Mouse (Mus musculus) embryonic facial prominence, embryonic 11.5 days (tissue): ENCODE data around the gene Ackr4. TPM values are rescaled to one million over a fixed set of nuclear protein-coding genes. Genes with fewer than 3 reads are reported as not detected.
A peak's percentile ranks its signal among the peaks of the same experiment; 100 is the strongest.

Experiments used
- ATAC-seq: fragments of 200-750 bp; cut with Nextera tagmentation; replicated peaks from 2 replicates; pipeline ENCODE4 v1.8.0; 2017; ENCODE audit warnings: low read depth; ENCODE audit not compliant: insufficient number of reproducible peaks, low FRiP score, low TSS enrichment
- DNase-seq: peaks from one replicate; pipeline ENCODE4 v3.0.0-alpha.2; 2015; ENCODE audit warnings: low spot score
- H3K27ac ChIP-seq: fragments of 300-500 bp; sonication (generic); replicated peaks from 2 replicates; pipeline ENCODE4 v1.5.1; 2014; ENCODE audit warnings: mild to moderate bottlenecking, low read depth, low read length, control low read depth
- H3K27me3 ChIP-seq: fragments of 300-500 bp; sonication (generic); 2 replicates; pipeline ENCODE4 v1.6.1; 2014; ENCODE audit warnings: mild to moderate bottlenecking, low read length, moderate library complexity, mixed read lengths; ENCODE audit not compliant: control insufficient read depth, insufficient read depth
- H3K36me3 ChIP-seq: fragments of 300-500 bp; sonication (generic); replicated peaks from 2 replicates; pipeline ENCODE4 v1.6.1; 2014; ENCODE audit warnings: low read depth, mild to moderate bottlenecking, low read length, moderate library complexity, mixed read lengths; ENCODE audit not compliant: control insufficient read depth, insufficient read depth
- H3K4me1 ChIP-seq: fragments of 300-500 bp; sonication (generic); 2 replicates; pipeline ENCODE4 v1.6.1; 2014; ENCODE audit warnings: low read length, mixed read lengths; ENCODE audit not compliant: control insufficient read depth, insufficient read depth
- H3K4me2 ChIP-seq: fragments of 300-500 bp; sonication (generic); 2 replicates; pipeline ENCODE4 v1.6.1; 2014; ENCODE audit warnings: low read depth, mild to moderate bottlenecking, control low read depth, low read length, moderate library complexity
- H3K4me3 ChIP-seq: fragments of 300-500 bp; sonication (generic); 2 replicates; pipeline ENCODE4 v1.5.1; 2014; ENCODE audit warnings: low read depth, low read length, control low read depth
- H3K9ac ChIP-seq: fragments of 300-500 bp; sonication (generic); replicated peaks from 2 replicates; pipeline ENCODE4 v1.6.1; 2014; ENCODE audit warnings: mild to moderate bottlenecking, control low read depth, low read length
- H3K9me3 ChIP-seq: fragments of 300-500 bp; sonication (generic); replicated peaks from 2 replicates; pipeline ENCODE4 v1.6.1; 2016; ENCODE audit warnings: mild to moderate bottlenecking, low read length, inconsistent platforms, mixed read lengths; ENCODE audit not compliant: control insufficient read depth
- WGBS: fragments of 180-500 bp; shearing (Covaris S2); extraction: QIAGEN DNeasy Blood & Tissue Kit; methylation state at CpG from one replicate; pipeline ENCODE4 v1.1.7; 2014; 5-methylcytosine and 5-hydroxymethylcytosine counted together
- polyA plus RNA-seq: library from polyadenylated mRNA; unstranded; fragments of >200 nt; fragmentation: Nextera tagmentation; extraction: Ambion mirVana; gene quantifications from 2 replicates; pipeline ENCODE4 v1.2.1, GENCODE M21; 2014

Ackr4 gene
- polyA plus RNA-seq, 1 experiment from 2014 or later = 0.15 TPM

- WGBS = 88% methylated on average over 21 of the region's 21 CpGs
- Histone ChIP-seq H3K36me3 (no peaks in the 10 kb centered on the region; the same call in none of the 2 replicates), H3K9ac (no peak overlapping the region), H3K9me3 (no peaks in the 10 kb centered on the region), H3K27ac (no peak overlapping the region), H3K4me2 (no peak overlapping the region), H3K4me3 (no peak overlapping the region), H3K4me1 (no peaks in the 10 kb centered on the region), H3K27me3 (no peaks in the 10 kb centered on the region)
- DNase-seq = no peak
- no peak for ATAC-seq
These were observed 87.6 kb downstream of the Ackr4 start for GRCm38 (mm10) chr9:104039031-104039695.

- Histone ChIP-seq H3K36me3 (no peaks in the 10 kb centered on the region; the same call in none of the 2 replicates), H3K9ac (no peak overlapping the region), H3K27me3 (no peaks in the 10 kb centered on the region), H3K4me2 (no peak overlapping the region), H3K9me3 (no peaks in the 10 kb centered on the region), H3K27ac (no peak overlapping the region), H3K4me1 (no peaks in the 10 kb centered on the region), H3K4me3 (no peak overlapping the region)
- DNase-seq (no peak), ATAC-seq (no peak)
- WGBS = 90% methylated on average over 13 of the region's 13 CpGs
These were observed 88.5 kb downstream of the Ackr4 start for GRCm38 (mm10) chr9:104038266-104038665.

GRCm38 (mm10) chr9:104035261-104036015 lies 91.3 kb downstream of the Ackr4 start:
- Histone ChIP-seq H3K27me3 (no peaks in the 10 kb centered on the region), H3K9me3 (no peaks in the 10 kb centered on the region), H3K27ac (no peak overlapping the region), H3K9ac (no peak overlapping the region), H3K4me3 (no peak overlapping the region), H3K4me1 (no peaks in the 10 kb centered on the region), H3K36me3 (no peaks in the 10 kb centered on the region; the same call in none of the 2 replicates), H3K4me2 (no peak overlapping the region)
- ATAC-seq (0 out of 2 replicates have a peak, but pooled peaks have one; percentile 44), DNase-seq (peak; percentile 84)
- WGBS = 47% methylated on average over 24 of the region's 24 CpGs

- WGBS = 73% methylated on average over 6 of the region's 6 CpGs
- no peak for DNase-seq
- Histone ChIP-seq H3K27ac (no peak overlapping the region), H3K4me1 (no peaks in the 10 kb centered on the region), H3K36me3 (no peaks in the 10 kb centered on the region; the same call in none of the 2 replicates), H3K4me2 (no peak overlapping the region), H3K27me3 (no peaks in the 10 kb centered on the region), H3K4me3 (no peak overlapping the region), H3K9me3 (no peaks in the 10 kb centered on the region), H3K9ac (no peak overlapping the region)
- no peak for ATAC-seq
These were observed 92.0 kb downstream of the Ackr4 start for GRCm38 (mm10) chr9:104034718-104035117.

GRCm38 (mm10) chr9:104034231-104034630 lies 92.5 kb downstream of the Ackr4 start:
- H3K9me3 ChIP-seq = no peaks in the 10 kb centered on the region
- no peak overlapping the region for H3K9ac ChIP-seq
- no peaks in the 10 kb centered on the region; the same call in none of the 2 replicates for H3K36me3 ChIP-seq
- ATAC-seq (no peak), DNase-seq (no peak)
- no peaks in the 10 kb centered on the region for H3K4me1 ChIP-seq
- no peak overlapping the region for H3K4me3 ChIP-seq
- WGBS = 82% methylated on average over 8 of the region's 8 CpGs
- H3K27ac ChIP-seq = no peak overlapping the region
- H3K27me3 ChIP-seq = no peaks in the 10 kb centered on the region
- no peak overlapping the region for H3K4me2 ChIP-seq

Other genes with a start within 250 kb of the Ackr4 start
- gene Nphp3, start 124.4 kb downstream of the Ackr4 start, polyA plus RNA-seq = 4.0 and 4.7 TPM in 2 replicates
- gene Gm28305, start 86.3 kb downstream of the Ackr4 start, polyA plus RNA-seq = not detected in 2 replicates
- 64.2 and 77.3 TPM in 2 replicates for gene Uba5, start 63.8 kb downstream of the Ackr4 start, polyA plus RNA-seq
- 10.9 and 11.1 TPM in 2 replicates for gene Acad11, start 63.6 kb downstream of the Ackr4 start, polyA plus RNA-seq
- 20.4 and 23.4 TPM in 2 replicates for gene Dnajc13, start 136.0 kb upstream of the Ackr4 start, polyA plus RNA-seq
- 0.68 and 1.1 TPM in 2 replicates for gene Acpp, start 210.8 kb upstream of the Ackr4 start, polyA plus RNA-seq